In genomic region chr9:31086085-31086753, GRCm38 (mm10) we compare ENCODE assay signal across 9 mouse cellular contexts. TPM values are rescaled to one million over a fixed set of nuclear protein-coding genes. Genes with fewer than 3 reads are reported as not detected.
DNase-seq lines count a peak whose midpoint lies in the region; ATAC-seq and TF ChIP-seq lines count a peak whose summit lies in the region.
"Had no signal": no experiment of that assay in that cellular context is flagged by ENCODE, and none has a peak within 500 bp of the region (broad histone marks: within the 10 kb centered on the region; RNA-seq: fewer than 3 reads in every experiment).

No protein-coding gene starts in this region.

- no peak overlapping the region for H3K9ac ChIP-seq in neural tube, embryonic 11.5 days (ENCODE audit: low read length)
- H3K9ac ChIP-seq: embryonic facial prominence, embryonic 13.5 days had no signal

- no peak overlapping the region for H3K27ac ChIP-seq in cortical plate, adult 2 months (ENCODE audit: insufficient read depth, low read length)
- no peak overlapping the region for H3K27ac ChIP-seq in kidney, adult 2 months (ENCODE audit: insufficient read depth, low read depth, low read length)
- H3K27ac ChIP-seq in limb, embryonic 10.5 days = no peak overlapping the region
- no peak overlapping the region for H3K27ac ChIP-seq in neural tube, embryonic 11.5 days (ENCODE audit: low read depth, low read length)
- H3K27ac ChIP-seq: embryonic facial prominence, embryonic 13.5 days had no signal

- TF ChIP-seq CTCF in cortical plate, adult 2 months (IDR thresholded peaks at IDR 0.05; ENCODE audit: extremely low read depth, insufficient read depth, low read length) = peak; percentile 77
- TF ChIP-seq CTCF in kidney, adult 2 months (conservative IDR thresholded peaks at IDR 0.05; ENCODE audit: insufficient read depth, insufficient read length, low read depth, low read length) = peak; percentile 73

- WGBS in kidney, adult 2 months = 26% methylated on average over 10 of the region's 10 CpGs
- WGBS in limb, embryonic 10.5 days = 16% methylated on average over 10 of the region's 10 CpGs
- WGBS in neural tube, embryonic 11.5 days = 22% methylated on average over 10 of the region's 10 CpGs

- peak; percentile 69 for ATAC-seq in granulocyte monocyte progenitor cell, adult 5-6 weeks (replicated peaks; ENCODE audit: poor library complexity, severe bottlenecking)
- ATAC-seq in neural tube, embryonic 11.5 days (ENCODE audit: insufficient read depth, low FRiP score, low TSS enrichment) = peak; percentile 18; the same call in 1 of the 2 replicates

- DNase-seq in urinary bladder, adult 18-20 months (ENCODE audit: low spot score in 2 of 2) = peak; percentile 25 to 43
- DNase-seq in urinary bladder, adult 2 months (ENCODE audit: low spot score) = no peak
- DNase-seq in kidney, adult 2 months = peak; percentile 55
- DNase-seq in limb, embryonic 10.5 days (ENCODE audit: low spot score) = peak; percentile 83
- DNase-seq in neural tube, embryonic 11.5 days (ENCODE audit: low spot score) = peak; percentile 76
- peak; percentile 68 for DNase-seq in thymus, postnatal 0 days (ENCODE audit: low spot score)

- no peaks in the 10 kb centered on the region for H3K9me3 ChIP-seq in limb, embryonic 10.5 days (replicated peaks)
- H3K9me3 ChIP-seq in neural tube, embryonic 11.5 days (ENCODE audit: control insufficient read depth, low read length) = no peaks in the 10 kb centered on the region
- H3K9me3 ChIP-seq: embryonic facial prominence, embryonic 13.5 days had no signal

- H3K4me1 ChIP-seq in cortical plate, adult 2 months (ENCODE audit: control insufficient read depth, insufficient read depth, low read length) = no peaks in the 10 kb centered on the region
- H3K4me1 ChIP-seq in kidney, adult 2 months (ENCODE audit: control insufficient read depth, insufficient read depth, low read length) = no peaks in the 10 kb centered on the region
- peaks cover 9% of the 10 kb centered on the region for H3K4me1 ChIP-seq in limb, embryonic 10.5 days
- no peaks in the 10 kb centered on the region for H3K4me1 ChIP-seq in neural tube, embryonic 11.5 days (ENCODE audit: control insufficient read depth, insufficient read depth, low read length)

- H3K36me3 ChIP-seq in kidney, adult 2 months (ENCODE audit: control insufficient read depth, insufficient read depth, low read length) = no peaks in the 10 kb centered on the region
- H3K36me3 ChIP-seq in limb, embryonic 10.5 days = no peaks in the 10 kb centered on the region
- H3K36me3 ChIP-seq in neural tube, embryonic 11.5 days (ENCODE audit: control insufficient read depth, insufficient read depth, low read length) = no peaks in the 10 kb centered on the region
- H3K36me3 ChIP-seq: embryonic facial prominence, embryonic 13.5 days had no signal

- H3K4me3 ChIP-seq in cortical plate, adult 2 months (ENCODE audit: insufficient read depth, low read length) = no peak overlapping the region
- H3K4me3 ChIP-seq in kidney, adult 2 months (ENCODE audit: insufficient read depth, low read depth, low read length) = no peak overlapping the region
- no peak overlapping the region for H3K4me3 ChIP-seq in limb, embryonic 10.5 days
- no peak overlapping the region for H3K4me3 ChIP-seq in neural tube, embryonic 11.5 days (ENCODE audit: low read depth, low read length)
- H3K4me3 ChIP-seq: embryonic facial prominence, embryonic 13.5 days had no signal

- no peak overlapping the region for H3K4me2 ChIP-seq in neural tube, embryonic 11.5 days (ENCODE audit: low read depth)
- H3K4me2 ChIP-seq: embryonic facial prominence, embryonic 13.5 days had no signal

- TF ChIP-seq POLR2A in cortical plate, adult 2 months (IDR thresholded peaks at IDR 0.05; ENCODE audit: extremely low read depth, insufficient read depth, low read length) = no peak
- TF ChIP-seq POLR2A in kidney, adult 2 months (IDR thresholded peaks at IDR 0.05; ENCODE audit: low read depth, low read length) = no peak

- H3K27me3 ChIP-seq in kidney, adult 2 months (replicated peaks; ENCODE audit: control insufficient read depth, insufficient read depth, low read length) = no peaks in the 10 kb centered on the region
- peaks cover 21% of the 10 kb centered on the region for H3K27me3 ChIP-seq in limb, embryonic 10.5 days (ENCODE audit: low read depth, poor library complexity, severe bottlenecking)
- no peaks in the 10 kb centered on the region for H3K27me3 ChIP-seq in neural tube, embryonic 11.5 days (ENCODE audit: control insufficient read depth, insufficient read depth, low read length)

RNA-seq across cellular contexts. Expression of gene St14, which starts 45.4 kb away (rescaled TPM):
- polyA plus RNA-seq in urinary bladder, adult 2 months (2012; rRNA removed) = 23.2 and 25.8 TPM in 2 replicates
- polyA plus RNA-seq in cortical plate, adult 2 months (2012; rRNA removed) = 0.29 and 0.55 TPM in 2 replicates
- total RNA-seq in granulocyte monocyte progenitor cell, adult 5-6 weeks (2014; fragmentation: Nextera tagmentation) = 6.2 and 7.1 TPM in 2 replicates
- 7.7 and 16.5 TPM in 2 replicates for total RNA-seq in granulocyte monocyte progenitor cell, adult 5-6 weeks (2017)
- 62.8 and 71.2 TPM in 2 replicates for polyA plus RNA-seq in kidney, adult 2 months (2012; rRNA removed)
- polyA plus RNA-seq in limb, embryonic 10.5 days (2016; fragmentation: Nextera tagmentation; extraction: Ambion mirVana) = 11.3 and 13.2 TPM in 2 replicates
- polyA plus RNA-seq in neural tube, embryonic 11.5 days (2014; fragmentation: Nextera tagmentation; extraction: Ambion mirVana) = 2.0 and 3.1 TPM in 2 replicates
- 11.0 and 11.6 TPM in 2 replicates for polyA plus RNA-seq in thymus, postnatal 0 days (2015; fragmentation: Nextera tagmentation; extraction: Ambion mirVana)

RNA-seq across cellular contexts. Expression of gene Zbtb44, which starts 55.8 kb away (rescaled TPM):
- polyA plus RNA-seq in urinary bladder, adult 2 months (2012; rRNA removed) = 8.9 and 10.7 TPM in 2 replicates
- polyA plus RNA-seq in cortical plate, adult 2 months (2012; rRNA removed) = 8.5 and 8.6 TPM in 2 replicates
- total RNA-seq in granulocyte monocyte progenitor cell, adult 5-6 weeks (2014; fragmentation: Nextera tagmentation) = 35.6 and 40.1 TPM in 2 replicates
- 29.5 and 32.4 TPM in 2 replicates for total RNA-seq in granulocyte monocyte progenitor cell, adult 5-6 weeks (2017)
- 8.3 and 9.9 TPM in 2 replicates for polyA plus RNA-seq in kidney, adult 2 months (2012; rRNA removed)
- 4.8 and 5.6 TPM in 2 replicates for polyA plus RNA-seq in limb, embryonic 10.5 days (2016; fragmentation: Nextera tagmentation; extraction: Ambion mirVana)
- polyA plus RNA-seq in neural tube, embryonic 11.5 days (2014; fragmentation: Nextera tagmentation; extraction: Ambion mirVana) = 4.5 and 4.6 TPM in 2 replicates
- 8.4 and 10.8 TPM in 2 replicates for polyA plus RNA-seq in thymus, postnatal 0 days (2015; fragmentation: Nextera tagmentation; extraction: Ambion mirVana)
